Mouse (Mus musculus): ENCODE measurements around the gene Nlrp6.

- TF ChIP-seq POLR2A (IDR thresholded peaks at IDR 0.05; ENCODE audit: borderline replicate concordance, insufficient read depth, low read length) (no peak), CTCF (IDR thresholded peaks at IDR 0.05; ENCODE audit: borderline replicate concordance, insufficient read depth, low read depth, low read length) (no peak)
These were observed 24.5 kb downstream of the Nlrp6 start for GRCm38 (mm10) chr7:140945247-140945646.
